Mouse (Mus musculus): ENCODE data around the gene P2rx3.

The P2rx3 gene

GRCm38 (mm10) chr2:85037047-85038026, at the start of gene P2rx3, which contains the start of gene Ssrp1:
Gene P2rx3, minus strand, starts transcription at chr2:85037462.
Gene Ssrp1, plus strand, starts transcription at chr2:85037234.
- DNase-seq: peak; percentile 92 to 95

GRCm38 (mm10) chr2:85073751-85074150, 36.5 kb upstream of the P2rx3 start:
- DNase-seq: no peak

- DNase-seq: no peak
Observed at GRCm38 (mm10) chr2:85071921-85072320, 34.7 kb upstream of the P2rx3 start.

GRCm38 (mm10) chr2:85070086-85070485, 32.8 kb upstream of the P2rx3 start:
- no peak for DNase-seq

- no peak for DNase-seq
Observed at GRCm38 (mm10) chr2:85068626-85069025, 31.4 kb upstream of the P2rx3 start.

GRCm38 (mm10) chr2:85067903-85068625, 30.8 kb upstream of the P2rx3 start:
- DNase-seq: no peak

- no peak for DNase-seq
Observed at GRCm38 (mm10) chr2:85066937-85067336, 29.7 kb upstream of the P2rx3 start.

- DNase-seq: no peak
Observed at GRCm38 (mm10) chr2:85065141-85065875, 28.0 kb upstream of the P2rx3 start.

- peak; percentile 50 to 67 for DNase-seq
Observed at GRCm38 (mm10) chr2:85061107-85061541, 23.9 kb upstream of the P2rx3 start.

GRCm38 (mm10) chr2:85060591-85061060, 23.4 kb upstream of the P2rx3 start:
- DNase-seq: peak; percentile 72 to 79

- DNase-seq: no peak
Observed at GRCm38 (mm10) chr2:85059677-85060076, 22.4 kb upstream of the P2rx3 start.

- DNase-seq: peak in 1 of 2 experiments; percentile 58
Observed at GRCm38 (mm10) chr2:85056711-85057110, 19.4 kb upstream of the P2rx3 start.

GRCm38 (mm10) chr2:85053192-85053816, 16.0 kb upstream of the P2rx3 start:
- DNase-seq: no peak

- DNase-seq: peak; percentile 53 to 63
Observed at GRCm38 (mm10) chr2:85050746-85051145, 13.5 kb upstream of the P2rx3 start.

- peak; percentile 72 to 81 for DNase-seq
Observed at GRCm38 (mm10) chr2:85050001-85050634, 12.9 kb upstream of the P2rx3 start.

- DNase-seq: peak in 1 of 2 experiments; percentile 33
Observed at GRCm38 (mm10) chr2:85049277-85049676, 12.0 kb upstream of the P2rx3 start.

- peak; percentile 81 to 88 for DNase-seq
Observed at GRCm38 (mm10) chr2:85048168-85048751, 11.0 kb upstream of the P2rx3 start.

GRCm38 (mm10) chr2:85047596-85048167, 10.4 kb upstream of the P2rx3 start, which contains the start of gene Tnks1bp1:
Gene Tnks1bp1, plus strand, starts transcription at chr2:85048022.
- peak; percentile 98 for DNase-seq

- peak in 1 of 2 experiments; percentile 38 for DNase-seq
Observed at GRCm38 (mm10) chr2:85047081-85047480, 9.8 kb upstream of the P2rx3 start.

GRCm38 (mm10) chr2:85046222-85046621, 9.0 kb upstream of the P2rx3 start:
- no peak for DNase-seq

GRCm38 (mm10) chr2:85043623-85044022, 6.4 kb upstream of the P2rx3 start:
- no peak for DNase-seq
